ENCODE assay signal across 10 mouse cellular contexts in the genomic region with DNA sequence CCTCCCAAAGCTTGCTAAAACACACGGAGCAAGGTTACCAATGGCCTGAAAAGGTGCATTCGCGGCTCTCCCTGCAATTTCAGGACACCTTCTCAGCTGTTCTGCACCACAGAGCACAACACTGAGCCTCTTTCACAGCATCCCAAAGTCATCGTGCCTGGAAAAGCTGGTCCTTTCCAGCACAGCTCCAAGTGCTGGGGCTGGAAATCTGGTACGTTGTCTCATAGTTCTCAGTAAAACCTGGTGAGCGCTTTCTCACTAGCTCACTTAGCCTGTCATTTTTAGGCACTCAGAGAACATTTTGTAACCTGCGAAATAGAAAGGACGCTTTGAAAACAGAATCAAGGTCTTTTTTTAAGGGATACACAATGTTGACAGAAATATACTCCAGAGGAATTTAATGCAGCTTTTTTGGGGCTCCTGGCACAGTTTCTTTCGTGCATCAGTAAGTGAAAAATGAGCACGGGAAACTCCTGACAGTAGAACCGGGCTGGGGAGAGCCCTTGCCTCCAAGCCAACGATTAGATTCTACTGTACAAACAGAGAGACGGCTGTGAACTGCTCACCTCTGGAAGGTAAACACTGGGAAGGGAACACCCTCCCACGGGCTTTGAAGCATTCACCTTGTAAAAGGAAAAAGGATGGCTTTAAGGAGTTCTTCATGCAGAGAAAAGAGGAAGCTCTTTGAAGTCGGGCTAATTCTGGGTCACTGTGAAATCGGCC.
A peak's percentile ranks its signal among the peaks of the same experiment; 100 is the strongest.
DNase-seq lines count a peak whose midpoint lies in the region; ATAC-seq lines count a peak whose summit lies in the region.
"Had no signal": no experiment of that assay in that cellular context is flagged by ENCODE, and none has a peak within 500 bp of the region (broad histone marks: within the 10 kb centered on the region; RNA-seq: fewer than 3 reads in every experiment).

No protein-coding gene starts in this region.

- H3K9me3 ChIP-seq in embryonic facial prominence, embryonic 14.5 days (ENCODE audit: control insufficient read depth, low read length), result no peaks in the 10 kb centered on the region
- no peaks in the 10 kb centered on the region for H3K9me3 ChIP-seq in midbrain, embryonic 16.5 days (replicated peaks; ENCODE audit: control insufficient read depth, low read length, poor library complexity, severe bottlenecking)
- H3K9me3 ChIP-seq: embryonic facial prominence, embryonic 15.5 days; liver, embryonic 15.5 days had no signal

- H3K4me3 ChIP-seq in embryonic facial prominence, embryonic 14.5 days (ENCODE audit: low read depth, low read length), result no peak overlapping the region
- peak overlapping the region; percentile 9; the same call in 1 of the 2 replicates for H3K4me3 ChIP-seq in midbrain, embryonic 16.5 days (ENCODE audit: low read depth, low read length)
- H3K4me3 ChIP-seq: embryonic facial prominence, embryonic 15.5 days; liver, embryonic 15.5 days had no signal

- peak overlapping the region; percentile 32; the same call in 1 of the 2 replicates for H3K4me2 ChIP-seq in embryonic facial prominence, embryonic 14.5 days (ENCODE audit: low read depth, low read length)
- peak overlapping the region; percentile 41 for H3K4me2 ChIP-seq in midbrain, embryonic 16.5 days (ENCODE audit: low read length)
- H3K4me2 ChIP-seq: embryonic facial prominence, embryonic 15.5 days; liver, embryonic 15.5 days had no signal

- no peak overlapping the region for H3K27ac ChIP-seq in embryonic facial prominence, embryonic 14.5 days (replicated peaks; ENCODE audit: low read depth, low read length)
- H3K27ac ChIP-seq in midbrain, embryonic 16.5 days (ENCODE audit: low read length), result no peak overlapping the region
- H3K27ac ChIP-seq: embryonic facial prominence, embryonic 15.5 days; liver, embryonic 15.5 days had no signal

- DNase-seq in embryo, embryonic 11 days, result peak; percentile 24
- no peak for DNase-seq in embryo, embryonic 10.5 days (ENCODE audit: low spot score)
- DNase-seq in kidney, postnatal 10 days, result peak; percentile 6
- DNase-seq in kidney, postnatal 36 days, result no peak
- DNase-seq in embryonic facial prominence, embryonic 14.5 days (ENCODE audit: low spot score), result peak; percentile 64
- DNase-seq in thymus, adult 18-20 months, result no peak
- DNase-seq in lung, postnatal 25 days (ENCODE audit: low spot score), result no peak

- no peaks in the 10 kb centered on the region for H3K27me3 ChIP-seq in embryonic facial prominence, embryonic 14.5 days (replicated peaks; ENCODE audit: control insufficient read depth, insufficient read depth, low read length)
- H3K27me3 ChIP-seq in midbrain, embryonic 16.5 days (ENCODE audit: control insufficient read depth, insufficient read depth, low read depth, low read length), result no peaks in the 10 kb centered on the region
- H3K27me3 ChIP-seq: embryonic facial prominence, embryonic 15.5 days; liver, embryonic 15.5 days had no signal

- WGBS in embryonic facial prominence, embryonic 14.5 days, result 42% methylated on average over 16 of the region's 16 CpGs
- 33% methylated on average over 16 of the region's 16 CpGs for WGBS in midbrain, embryonic 16.5 days

- H3K9ac ChIP-seq in embryonic facial prominence, embryonic 14.5 days (ENCODE audit: low read depth, low read length), result no peak overlapping the region
- no peak overlapping the region for H3K9ac ChIP-seq in midbrain, embryonic 16.5 days (ENCODE audit: low read depth, low read length)
- H3K9ac ChIP-seq: embryonic facial prominence, embryonic 15.5 days; liver, embryonic 15.5 days had no signal

- H3K4me1 ChIP-seq in embryonic facial prominence, embryonic 14.5 days (ENCODE audit: control insufficient read depth, insufficient read depth, low read length), result no peaks in the 10 kb centered on the region
- peaks cover 4% of the 10 kb centered on the region; the same call in 1 of the 2 replicates for H3K4me1 ChIP-seq in midbrain, embryonic 16.5 days (ENCODE audit: control insufficient read depth, insufficient read depth, low read length)
- H3K4me1 ChIP-seq: embryonic facial prominence, embryonic 15.5 days; liver, embryonic 15.5 days had no signal

- peak; percentile 41; the same call in 1 of the 2 replicates for ATAC-seq in embryonic facial prominence, embryonic 14.5 days (ENCODE audit: low read depth)
- ATAC-seq in midbrain, embryonic 16.5 days, result no peak

- no peaks in the 10 kb centered on the region for H3K36me3 ChIP-seq in embryonic facial prominence, embryonic 14.5 days (ENCODE audit: control insufficient read depth, insufficient read depth, low read length)
- no peaks in the 10 kb centered on the region for H3K36me3 ChIP-seq in midbrain, embryonic 16.5 days (ENCODE audit: control insufficient read depth, insufficient read depth, low read length)
- H3K36me3 ChIP-seq: embryonic facial prominence, embryonic 15.5 days; liver, embryonic 15.5 days had no signal

Comparison
In these comparisons a context has a peak if more than half of its experiments do, and no peak if none do; other contexts are left out.
1. DNase-seq: peak in embryo, embryonic 11 days (single experiment), kidney, postnatal 10 days (single experiment) and embryonic facial prominence, embryonic 14.5 days (single experiment); none in embryo, embryonic 10.5 days (single experiment), kidney, postnatal 36 days (0 of 2), thymus, adult 18-20 months (0 of 2) and lung, postnatal 25 days (single experiment).